Mouse (Mus musculus) spleen, adult 2 months (tissue): Measurements from ENCODE around the gene Hacd1.

Experiments
- CTCF ChIP-seq: fragments of 200-500 bp; IDR thresholded peaks from 2 replicates; pipeline ENCODE4 v1.5.1; 2011; ENCODE audit warnings: mild to moderate bottlenecking, inconsistent platforms; ENCODE audit not compliant: insufficient read depth, insufficient read length, insufficient replicate concordance; ENCODE audit errors: extremely low read depth
- POLR2A ChIP-seq: fragments of 200-500 bp; IDR thresholded peaks from 2 replicates; pipeline ENCODE4 v1.6.1; 2011; ENCODE audit warnings: low read depth, low read length, inconsistent platforms

- TF ChIP-seq POLR2A (no peak), CTCF (no peak)
Measured at GRCm38 (mm10) chr2:14069027-14069426, 13.1 kb upstream of the Hacd1 start.
